Mouse (Mus musculus): ENCODE data around the gene Stk32c.

Stk32c gene

GRCm38 (mm10) chr7:139188634-139189207, 24.4 kb downstream of the Stk32c start:
- CTCF ChIA-PET = interaction anchor here in 3 of 4 experiments (0.9 to 1.3 kb wide), 6 partner anchors 12 to 280 kb away, joined by 3 to 7 read pairs (median 4); no protein-coding TSS in a partner anchor
- POLR2A ChIA-PET = interaction anchor here in 2 of 4 experiments (0.6 kb wide), 2 partner anchors 341 to 1935 kb away, joined by 3 to 4 read pairs; no protein-coding TSS in a partner anchor

GRCm38 (mm10) chr7:139187771-139188633, 25.1 kb downstream of the Stk32c start:
- CTCF ChIA-PET = interaction anchor here in 3 of 4 experiments (0.6 to 1.8 kb wide), 8 partner anchors 13 to 764 kb away, joined by 3 to 7 read pairs (median 4); no protein-coding TSS in a partner anchor
- POLR2A ChIA-PET = interaction anchor here in 1 of 4 experiments (1.2 kb wide), 1 partner anchor 13 kb away, joined by 3 read pairs; no protein-coding TSS in a partner anchor

GRCm38 (mm10) chr7:139187277-139187676, 25.8 kb downstream of the Stk32c start:
- ChIA-PET POLR2A (interaction anchor here in 1 of 4 experiments (1.2 kb wide), 1 partner anchor 13 kb away, joined by 3 read pairs; no protein-coding TSS in a partner anchor), CTCF (interaction anchor here in 3 of 4 experiments (0.6 to 1.8 kb wide), 3 partner anchors 68 to 764 kb away, joined by 3 to 5 read pairs (median 4); no protein-coding TSS in a partner anchor)

GRCm38 (mm10) chr7:139186436-139186835, 26.7 kb downstream of the Stk32c start:
- CTCF ChIA-PET = interaction anchor here in 2 of 4 experiments (1.4 to 1.8 kb wide), 2 partner anchors 67 kb away, joined by 4 to 5 read pairs; no protein-coding TSS in a partner anchor
- POLR2A ChIA-PET = no interaction called here

- CTCF ChIA-PET = no interaction called here
- POLR2A ChIA-PET = no interaction called here
Observed at GRCm38 (mm10) chr7:139185971-139186370, 27.1 kb downstream of the Stk32c start.

GRCm38 (mm10) chr7:139184846-139185245, 28.3 kb downstream of the Stk32c start:
- CTCF ChIA-PET = no interaction called here
- POLR2A ChIA-PET = no interaction called here

- CTCF ChIA-PET = no interaction called here
- POLR2A ChIA-PET = no interaction called here
Observed at GRCm38 (mm10) chr7:139184396-139184795, 28.7 kb downstream of the Stk32c start.

- ChIA-PET POLR2A (interaction anchor here in 1 of 4 experiments (0.8 kb wide), 1 partner anchor 29 kb away, joined by 3 read pairs; no protein-coding TSS in a partner anchor), CTCF (no interaction called here)
Observed at GRCm38 (mm10) chr7:139180058-139180457, 33.0 kb downstream of the Stk32c start.

GRCm38 (mm10) chr7:139179299-139179698, 33.8 kb downstream of the Stk32c start:
- CTCF ChIA-PET = no interaction called here
- POLR2A ChIA-PET = interaction anchor here in 1 of 4 experiments (0.8 kb wide), 1 partner anchor 29 kb away, joined by 3 read pairs; no protein-coding TSS in a partner anchor

GRCm38 (mm10) chr7:139169143-139169542, 44.0 kb downstream of the Stk32c start:
- CTCF ChIA-PET = no interaction called here
- POLR2A ChIA-PET = no interaction called here

GRCm38 (mm10) chr7:139164410-139164809, 48.7 kb downstream of the Stk32c start:
- POLR2A ChIA-PET = no interaction called here

GRCm38 (mm10) chr7:139158956-139159355, 54.2 kb downstream of the Stk32c start:
- POLR2A ChIA-PET = no interaction called here
- CTCF ChIA-PET = interaction anchor here in 2 of 4 experiments (0.6 to 1.0 kb wide), 3 partner anchors 39 to 96 kb away, joined by 3 read pairs; no protein-coding TSS in a partner anchor

More at GRCm38 (mm10) chr7:139164410-139164809, 48.7 kb downstream of the Stk32c start:
- CTCF ChIA-PET = no interaction called here

GRCm38 (mm10) chr7:139158549-139158948, 54.6 kb downstream of the Stk32c start:
- ChIA-PET CTCF (interaction anchor here in 2 of 4 experiments (0.6 to 1.0 kb wide), 3 partner anchors 39 to 95 kb away, joined by 3 read pairs; no protein-coding TSS in a partner anchor), POLR2A (no interaction called here)

- ChIA-PET POLR2A (no interaction called here), CTCF (no interaction called here)
Observed at GRCm38 (mm10) chr7:139157541-139157940, 55.6 kb downstream of the Stk32c start.

- POLR2A ChIA-PET = no interaction called here
- CTCF ChIA-PET = no interaction called here
Observed at GRCm38 (mm10) chr7:139156341-139157058, 56.6 kb downstream of the Stk32c start.

- ChIA-PET POLR2A (no interaction called here), CTCF (no interaction called here)
Observed at GRCm38 (mm10) chr7:139152927-139153326, 60.2 kb downstream of the Stk32c start.

GRCm38 (mm10) chr7:139151116-139151515, 62.0 kb downstream of the Stk32c start:
- CTCF ChIA-PET = no interaction called here
- POLR2A ChIA-PET = no interaction called here

GRCm38 (mm10) chr7:139149373-139149772, 63.7 kb downstream of the Stk32c start:
- ChIA-PET POLR2A (no interaction called here), CTCF (interaction anchor here in 2 of 4 experiments (0.6 to 1.3 kb wide), 2 partner anchors 30 to 85 kb away, joined by 3 read pairs; no protein-coding TSS in a partner anchor)

GRCm38 (mm10) chr7:139147360-139147759, 65.7 kb downstream of the Stk32c start:
- ChIA-PET CTCF (interaction anchor here (0.5 to 2.1 kb wide), 5 partner anchors 28 to 822 kb away, joined by 3 to 7 read pairs (median 3); no protein-coding TSS in a partner anchor), POLR2A (no interaction called here)

Measured in embryonic stem cell, embryonic (primary cell).